Mouse (Mus musculus): ENCODE measurements around the gene Edc3. TPM values are rescaled to one million over a fixed set of nuclear protein-coding genes. Genes with fewer than 3 reads are reported as not detected.
A peak's percentile ranks its signal among the peaks of the same experiment; 100 is the strongest.

Edc3 gene
- polyA plus RNA-seq, 1 experiment from 2014 or later, result 35.0 TPM

- ATAC-seq (ENCODE audit: insufficient number of reproducible peaks, insufficient read depth, low FRiP score, low TSS enrichment, low read depth), result no peak
- Histone ChIP-seq H3K4me3 (no peak overlapping the region), H3K4me2 (no peak overlapping the region), H3K9me3 (no peaks in the 10 kb centered on the region), H3K36me3 (peaks cover 85% of the 10 kb centered on the region), H3K4me1 (no peaks in the 10 kb centered on the region), H3K27me3 (no peaks in the 10 kb centered on the region), H3K9ac (no peak overlapping the region), H3K27ac (no peak overlapping the region)
- WGBS, result 73% methylated on average over 3 of the region's 3 CpGs
These were observed 36.2 kb downstream of the Edc3 start for GRCm38 (mm10) chr9:57744462-57745091.

DNA sequence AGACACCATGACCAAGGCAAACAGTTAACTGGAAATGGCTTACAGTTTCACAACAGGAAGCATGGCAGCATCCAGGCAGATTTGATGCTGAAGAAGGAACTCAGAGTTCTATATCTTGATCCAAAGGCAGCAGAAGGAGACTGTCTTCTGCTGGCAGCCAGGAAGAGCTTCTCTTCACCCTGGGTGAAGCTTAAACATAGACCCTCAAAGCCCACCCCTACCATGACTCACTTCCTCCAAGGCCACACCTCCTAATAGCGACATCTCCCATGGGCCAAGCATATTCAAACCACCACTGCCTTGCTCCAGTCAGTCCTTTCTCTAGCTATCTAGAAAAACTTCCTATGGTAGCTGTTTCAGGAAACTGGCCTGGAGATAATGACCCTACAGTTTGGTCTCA, 38.7 kb downstream of the Edc3 start:
- no peak overlapping the region for H3K4me3 ChIP-seq
- no peak overlapping the region for H3K27ac ChIP-seq
- H3K4me2 ChIP-seq, result no peak overlapping the region
- 81% methylated on average over 1 of the region's 1 CpGs for WGBS
- H3K9me3 ChIP-seq, result no peaks in the 10 kb centered on the region
- no peak for ATAC-seq (ENCODE audit: insufficient number of reproducible peaks, insufficient read depth, low FRiP score, low TSS enrichment, low read depth)
- no peaks in the 10 kb centered on the region for H3K27me3 ChIP-seq
- no peak overlapping the region for H3K9ac ChIP-seq
- H3K36me3 ChIP-seq, result peaks cover 86% of the 10 kb centered on the region
- H3K4me1 ChIP-seq, result no peaks in the 10 kb centered on the region

DNA sequence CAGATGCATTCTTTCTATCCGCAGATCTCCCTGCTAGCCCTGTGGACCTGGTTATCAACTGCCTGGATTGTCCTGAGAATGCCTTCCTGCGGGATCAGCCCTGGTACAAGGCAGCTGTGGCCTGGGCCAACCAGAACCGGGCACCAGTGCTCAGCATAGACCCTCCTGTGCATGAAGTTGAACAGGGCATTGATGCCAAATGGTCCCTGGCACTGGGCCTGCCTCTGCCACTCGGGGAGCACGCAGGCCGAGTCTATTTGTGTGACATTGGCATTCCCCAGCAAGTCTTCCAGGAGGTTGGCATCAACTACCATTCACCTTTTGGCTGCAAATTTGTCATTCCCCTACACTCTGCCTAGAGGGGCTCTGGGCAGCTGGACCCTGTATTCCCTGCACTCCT, 39.8 kb downstream of the Edc3 start:
- Histone ChIP-seq H3K9ac (no peak overlapping the region), H3K36me3 (peaks cover 87% of the 10 kb centered on the region), H3K4me1 (no peaks in the 10 kb centered on the region), H3K27me3 (no peaks in the 10 kb centered on the region), H3K27ac (no peak overlapping the region; the same call in 1 of the 2 replicates), H3K4me3 (no peak overlapping the region), H3K4me2 (no peak overlapping the region), H3K9me3 (no peaks in the 10 kb centered on the region)
- 93% methylated on average over 6 of the region's 6 CpGs for WGBS
- no peak for ATAC-seq (ENCODE audit: insufficient number of reproducible peaks, insufficient read depth, low FRiP score, low TSS enrichment, low read depth)

DNA sequence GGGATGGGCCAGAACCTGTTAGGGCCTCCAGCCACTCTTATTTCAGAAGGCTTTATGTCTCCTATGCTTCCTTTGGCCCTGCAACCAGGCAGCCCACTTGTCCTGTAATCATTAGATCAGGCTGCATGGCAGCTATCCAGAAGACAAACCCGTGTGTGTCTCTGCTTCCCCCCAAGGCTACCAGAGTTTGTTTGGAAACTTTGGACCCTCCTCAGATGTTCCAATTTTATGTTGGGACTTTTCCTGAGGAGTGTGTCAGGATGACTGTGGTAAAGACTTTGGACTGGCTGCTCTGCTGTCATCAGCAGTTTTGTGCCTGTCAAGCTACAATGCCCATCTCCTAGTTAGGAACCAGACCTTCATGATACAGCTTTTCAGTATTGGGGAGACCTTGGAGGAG, 40.5 kb downstream of the Edc3 start:
- 54% methylated on average over 1 of the region's 1 CpGs for WGBS
- no peak for ATAC-seq (ENCODE audit: insufficient number of reproducible peaks, insufficient read depth, low FRiP score, low TSS enrichment, low read depth)
- H3K27me3 ChIP-seq, result no peaks in the 10 kb centered on the region
- no peak overlapping the region; the same call in 1 of the 2 replicates for H3K27ac ChIP-seq
- no peak overlapping the region for H3K9ac ChIP-seq
- no peak overlapping the region for H3K4me2 ChIP-seq
- H3K4me3 ChIP-seq, result no peak overlapping the region
- H3K9me3 ChIP-seq, result no peaks in the 10 kb centered on the region
- H3K4me1 ChIP-seq, result no peaks in the 10 kb centered on the region
- peaks cover 89% of the 10 kb centered on the region for H3K36me3 ChIP-seq

DNA sequence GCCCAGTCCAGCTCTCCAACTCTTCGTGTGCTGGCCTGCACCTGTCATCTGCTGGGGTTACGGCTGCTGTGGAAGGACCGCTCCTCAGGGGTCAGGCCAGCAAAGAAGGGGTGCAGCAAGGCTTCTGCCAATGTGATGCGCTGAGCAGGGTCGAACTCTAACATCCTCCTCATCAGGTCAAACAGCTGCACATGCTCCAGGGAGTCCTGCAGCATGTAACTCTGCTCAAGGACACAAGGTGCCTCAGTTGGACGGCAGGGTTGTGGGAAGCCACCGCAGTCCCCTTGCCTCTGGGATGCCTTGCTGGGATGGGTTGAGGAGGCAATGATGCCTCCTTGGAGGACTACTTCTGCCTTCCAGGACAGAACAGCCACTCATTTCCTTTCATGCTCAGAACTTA, 42.6 kb downstream of the Edc3 start:
- Histone ChIP-seq H3K27ac (no peak overlapping the region), H3K9ac (no peak overlapping the region), H3K36me3 (peaks cover 98% of the 10 kb centered on the region), H3K27me3 (no peaks in the 10 kb centered on the region), H3K9me3 (no peaks in the 10 kb centered on the region), H3K4me1 (no peaks in the 10 kb centered on the region), H3K4me2 (no peak overlapping the region), H3K4me3 (no peak overlapping the region)
- WGBS, result 79% methylated on average over 7 of the region's 7 CpGs
- ATAC-seq (ENCODE audit: insufficient number of reproducible peaks, insufficient read depth, low FRiP score, low TSS enrichment, low read depth), result no peak

DNA sequence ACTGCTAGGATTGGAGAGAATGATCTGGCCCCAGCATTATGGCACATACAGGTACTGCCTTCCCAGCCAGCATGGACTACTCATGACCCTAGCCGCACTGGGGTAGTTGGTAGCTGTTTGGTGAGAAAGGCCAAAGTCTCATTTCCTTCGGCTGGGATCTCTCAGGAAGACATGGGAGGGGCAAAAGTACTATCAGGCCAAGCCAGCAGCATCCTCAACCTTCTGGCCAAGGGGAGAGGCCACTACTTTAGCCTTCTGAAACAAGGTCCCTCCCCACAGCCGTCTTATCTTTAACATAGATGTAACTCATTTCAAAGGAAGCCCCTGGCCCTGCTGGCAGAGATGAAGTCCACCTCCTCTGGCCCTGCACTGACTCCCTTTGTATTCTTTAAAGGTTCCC, 49.2 kb downstream of the Edc3 start:
- Histone ChIP-seq H3K4me1 (peaks cover 12% of the 10 kb centered on the region), H3K9me3 (no peaks in the 10 kb centered on the region), H3K27ac (no peak overlapping the region), H3K36me3 (peaks cover 85% of the 10 kb centered on the region), H3K4me3 (no peak overlapping the region), H3K4me2 (no peak overlapping the region), H3K27me3 (no peaks in the 10 kb centered on the region), H3K9ac (no peak overlapping the region)
- WGBS, result 90% methylated on average over 3 of the region's 3 CpGs
- no peak for ATAC-seq (ENCODE audit: insufficient number of reproducible peaks, insufficient read depth, low FRiP score, low TSS enrichment, low read depth)

- Histone ChIP-seq H3K9ac (no peak overlapping the region), H3K4me2 (no peak overlapping the region), H3K4me3 (no peak overlapping the region), H3K36me3 (peaks cover 76% of the 10 kb centered on the region), H3K4me1 (peaks cover 21% of the 10 kb centered on the region), H3K27ac (no peak overlapping the region), H3K27me3 (no peaks in the 10 kb centered on the region), H3K9me3 (no peaks in the 10 kb centered on the region)
- WGBS, result 90% methylated on average over 22 of the region's 22 CpGs
- no peak for ATAC-seq (ENCODE audit: insufficient number of reproducible peaks, insufficient read depth, low FRiP score, low TSS enrichment, low read depth)
These were observed 50.2 kb downstream of the Edc3 start for GRCm38 (mm10) chr9:57758528-57758927.

DNA sequence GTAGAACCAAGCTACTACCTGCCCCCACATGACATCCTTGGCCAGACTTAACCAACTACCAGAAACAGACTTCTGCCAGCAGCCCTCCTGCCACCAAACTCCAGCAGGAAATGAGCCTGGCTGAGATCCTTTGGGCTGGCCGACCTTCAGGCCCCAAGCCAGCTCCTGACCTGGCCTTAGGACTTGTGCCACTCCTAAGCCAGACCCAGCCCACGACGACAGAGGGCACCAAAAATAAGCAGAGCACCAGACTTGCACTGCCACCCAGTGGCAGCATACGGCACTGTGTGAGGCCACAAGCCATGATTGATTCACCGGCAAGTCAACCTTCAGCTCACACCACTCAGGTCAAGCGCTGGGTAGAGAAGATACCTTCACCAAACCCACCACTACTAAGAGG, 50.9 kb downstream of the Edc3 start:
- Histone ChIP-seq H3K9me3 (no peaks in the 10 kb centered on the region), H3K36me3 (peaks cover 68% of the 10 kb centered on the region), H3K4me1 (peaks cover 28% of the 10 kb centered on the region), H3K4me2 (no peak overlapping the region), H3K9ac (no peak overlapping the region), H3K27ac (no peak overlapping the region), H3K27me3 (no peaks in the 10 kb centered on the region), H3K4me3 (no peak overlapping the region)
- WGBS, result 22% methylated on average over 6 of the region's 6 CpGs
- ATAC-seq (ENCODE audit: insufficient number of reproducible peaks, insufficient read depth, low FRiP score, low TSS enrichment, low read depth), result no peak

- 96% methylated on average over 24 of the region's 24 CpGs for WGBS
- Histone ChIP-seq H3K27me3 (no peaks in the 10 kb centered on the region), H3K9ac (no peak overlapping the region), H3K9me3 (no peaks in the 10 kb centered on the region), H3K27ac (no peak overlapping the region), H3K4me1 (peaks cover 28% of the 10 kb centered on the region), H3K4me3 (no peak overlapping the region), H3K4me2 (no peak overlapping the region), H3K36me3 (peaks cover 55% of the 10 kb centered on the region)
- ATAC-seq (ENCODE audit: insufficient number of reproducible peaks, insufficient read depth, low FRiP score, low TSS enrichment, low read depth), result no peak
These were observed 52.2 kb downstream of the Edc3 start for GRCm38 (mm10) chr9:57760416-57761146.

DNA sequence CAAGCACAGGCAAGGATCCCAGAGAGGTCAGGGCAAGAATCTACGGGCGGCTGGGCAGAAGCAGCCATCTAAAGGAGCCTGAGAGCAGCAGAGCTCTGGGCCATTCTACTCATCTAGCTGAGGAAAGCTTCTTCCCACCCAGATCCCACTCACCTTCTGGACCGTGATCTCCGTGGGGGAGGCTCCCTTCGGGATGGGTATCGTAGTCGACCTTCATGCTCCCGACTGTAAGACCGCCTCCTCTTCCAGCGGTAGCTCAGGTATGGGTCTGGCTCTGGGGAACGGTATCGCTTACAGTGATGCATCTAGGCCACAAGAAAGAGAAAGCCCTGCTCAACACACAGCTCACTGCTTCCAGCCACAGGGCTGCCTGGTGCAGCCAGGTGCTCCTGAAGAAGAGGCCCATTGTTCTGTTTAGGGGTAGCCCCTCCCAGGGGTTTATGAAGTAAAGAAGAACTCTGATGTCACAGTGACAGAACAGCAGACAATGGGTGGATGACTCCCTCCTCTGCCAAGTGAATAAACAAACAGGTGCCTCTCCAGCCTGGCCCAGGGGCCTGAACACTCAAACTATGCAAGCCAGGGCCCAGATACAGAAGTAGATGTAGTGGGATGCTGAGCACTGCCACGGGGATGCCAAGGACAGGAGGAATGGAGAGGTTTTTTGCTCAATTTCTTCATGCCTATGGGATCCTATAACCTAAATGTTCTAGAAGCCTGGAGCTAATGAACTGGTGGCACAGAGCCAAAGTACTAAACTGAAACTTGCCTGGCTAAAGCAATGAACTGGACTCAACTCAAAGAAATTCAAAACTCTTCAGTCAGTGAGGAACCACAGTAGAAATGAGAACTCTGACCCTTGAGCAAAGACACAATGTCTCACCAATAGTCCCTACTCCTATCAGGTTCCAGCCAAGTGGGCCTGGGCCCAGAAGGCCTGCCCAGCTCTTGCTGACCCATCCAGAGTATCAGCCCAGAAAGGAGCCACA, 53.5 kb downstream of the Edc3 start:
- no peak for ATAC-seq (ENCODE audit: insufficient number of reproducible peaks, insufficient read depth, low FRiP score, low TSS enrichment, low read depth)
- H3K36me3 ChIP-seq, result peaks cover 49% of the 10 kb centered on the region
- peak overlapping the region; percentile 97 for H3K4me2 ChIP-seq
- no peaks in the 10 kb centered on the region for H3K9me3 ChIP-seq
- peaks cover 35% of the 10 kb centered on the region for H3K4me1 ChIP-seq
- H3K9ac ChIP-seq, result 0 out of 2 replicates have a peak overlapping the region, but pooled peaks have one; percentile 36
- WGBS, result 91% methylated on average over 13 of the region's 13 CpGs
- H3K4me3 ChIP-seq, result no peak overlapping the region
- H3K27ac ChIP-seq, result 0 out of 2 replicates have a peak overlapping the region, but pooled peaks have one; percentile 7
- no peaks in the 10 kb centered on the region for H3K27me3 ChIP-seq

DNA sequence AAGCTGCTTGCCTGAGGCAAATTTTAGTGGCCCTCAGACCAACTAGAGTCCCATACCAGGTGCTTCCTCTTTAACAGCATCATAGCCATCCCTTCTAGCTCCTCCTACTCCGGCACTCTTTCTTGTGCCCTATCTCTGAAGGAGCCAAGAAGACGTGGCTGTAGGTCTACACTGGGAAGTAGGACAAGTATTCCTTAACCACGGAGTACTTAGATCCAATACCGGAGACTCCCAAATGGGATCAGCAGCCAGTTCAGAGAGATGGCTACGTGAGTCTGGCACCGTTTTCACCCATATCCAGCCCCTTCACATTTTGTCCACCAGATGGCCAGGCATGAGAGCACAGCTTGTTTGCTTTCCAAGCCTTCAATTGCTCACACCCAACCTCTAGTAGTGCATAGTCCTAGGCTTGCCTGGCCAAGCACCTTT, 54.2 kb downstream of the Edc3 start:
- Histone ChIP-seq H3K9ac (no peak overlapping the region), H3K9me3 (no peaks in the 10 kb centered on the region), H3K4me2 (peak overlapping the region; percentile 97), H3K36me3 (peaks cover 42% of the 10 kb centered on the region), H3K4me3 (peak overlapping the region; percentile 94), H3K27ac (0 out of 2 replicates have a peak overlapping the region, but pooled peaks have one; percentile 7), H3K27me3 (no peaks in the 10 kb centered on the region), H3K4me1 (peaks cover 35% of the 10 kb centered on the region)
- ATAC-seq (ENCODE audit: insufficient number of reproducible peaks, insufficient read depth, low FRiP score, low TSS enrichment, low read depth), result no peak
- 66% methylated on average over 6 of the region's 6 CpGs for WGBS

All from embryonic facial prominence, embryonic 13.5 days (tissue).